Mouse (Mus musculus) midbrain, embryonic 13.5 days (tissue): ENCODE data around the gene Ubqln4. TPM values are rescaled to one million over a fixed set of nuclear protein-coding genes. Genes with fewer than 3 reads are reported as not detected.
A peak's percentile ranks its signal among the peaks of the same experiment; 100 is the strongest.

ENCODE experiments used
- ATAC-seq: fragments of 200-750 bp; cut with Nextera tagmentation; 2 replicates; pipeline ENCODE4 v1.8.0; 2017; ENCODE audit warnings: mild to moderate bottlenecking, moderate TSS enrichment, moderate library complexity
- H3K27ac ChIP-seq: fragments of 300-500 bp; sonication (generic); 2 replicates; pipeline ENCODE4 v1.5.1; 2015; ENCODE audit warnings: inconsistent platforms, mild to moderate bottlenecking, moderate library complexity
- H3K27me3 ChIP-seq: fragments of 300-500 bp; sonication (generic); 2 replicates; pipeline ENCODE4 v1.6.1; 2015; ENCODE audit warnings: mild to moderate bottlenecking, inconsistent platforms
- H3K36me3 ChIP-seq: fragments of 300-500 bp; sonication (generic); 2 replicates; pipeline ENCODE4 v1.6.1; 2015; ENCODE audit warnings: mild to moderate bottlenecking, inconsistent platforms
- H3K4me1 ChIP-seq: fragments of 300-500 bp; sonication (generic); replicated peaks from 2 replicates; pipeline ENCODE4 v1.6.1; 2015; ENCODE audit warnings: inconsistent platforms
- H3K4me2 ChIP-seq: fragments of 300-500 bp; sonication (generic); replicated peaks from 2 replicates; pipeline ENCODE4 v1.6.1; 2015; ENCODE audit warnings: moderate library complexity, mild to moderate bottlenecking, inconsistent platforms
- H3K4me3 ChIP-seq: fragments of 300-500 bp; sonication (generic); replicated peaks from 2 replicates; pipeline ENCODE4 v1.5.1; 2015; ENCODE audit warnings: mild to moderate bottlenecking, inconsistent platforms
- H3K9ac ChIP-seq: fragments of 300-500 bp; sonication (generic); replicated peaks from 2 replicates; pipeline ENCODE4 v1.6.1; 2015; ENCODE audit warnings: mild to moderate bottlenecking, inconsistent platforms
- H3K9me3 ChIP-seq: fragments of 300-500 bp; sonication (generic); 2 replicates; pipeline ENCODE4 v1.6.1; 2016; ENCODE audit warnings: mild to moderate bottlenecking, inconsistent platforms
- WGBS: fragments of 180-500 bp; shearing (Covaris S2); methylation state at CpG from one replicate; pipeline ENCODE4 v1.1.7; 2015; 5-methylcytosine and 5-hydroxymethylcytosine counted together
- polyA plus RNA-seq: library from polyadenylated mRNA; unstranded; fragments of >200 nt; fragmentation: Nextera tagmentation; extraction: Ambion mirVana; gene quantifications from 2 replicates; pipeline ENCODE4 v1.2.1, GENCODE M21; 2015

The Ubqln4 gene
- polyA plus RNA-seq = 39.1 and 46.7 TPM in 2 replicates

- peak; percentile 87 for ATAC-seq
- Histone ChIP-seq H3K4me1 (peaks cover 43% of the 10 kb centered on the region), H3K9me3 (no peaks in the 10 kb centered on the region), H3K27me3 (no peaks in the 10 kb centered on the region), H3K4me3 (peak within 1 kb of the TSS; percentile 93), H3K36me3 (peaks cover 35% of the 10 kb centered on the region), H3K9ac (peak within 1 kb of the TSS; percentile 92), H3K27ac (peak within 1 kb of the TSS; percentile 93), H3K4me2 (peak within 1 kb of the TSS; percentile 81)
- under 1% methylated on average over 25 of the region's 37 CpGs for WGBS
These were observed at the start of gene Ubqln4 for GRCm38 (mm10) chr3:88553525-88553879. Gene Ubqln4, plus strand, starts transcription at chr3:88553758.

- Histone ChIP-seq H3K36me3 (no peaks in the 10 kb centered on the region), H3K4me2 (no peak overlapping the region), H3K9me3 (no peaks in the 10 kb centered on the region), H3K27ac (no peak overlapping the region), H3K4me1 (peaks cover 31% of the 10 kb centered on the region), H3K4me3 (no peak overlapping the region), H3K9ac (no peak overlapping the region), H3K27me3 (peaks cover 35% of the 10 kb centered on the region)
- WGBS = 53% methylated on average over 8 of the region's 8 CpGs
- no peak for ATAC-seq
These were observed 49.4 kb upstream of the Ubqln4 start for GRCm38 (mm10) chr3:88503881-88504746.

GRCm38 (mm10) chr3:88505081-88505480, 48.5 kb upstream of the Ubqln4 start:
- WGBS = 79% methylated on average over 6 of the region's 6 CpGs
- Histone ChIP-seq H3K36me3 (no peaks in the 10 kb centered on the region), H3K27ac (no peak overlapping the region), H3K9me3 (no peaks in the 10 kb centered on the region), H3K4me3 (no peak overlapping the region), H3K4me2 (no peak overlapping the region), H3K9ac (no peak overlapping the region), H3K4me1 (peaks cover 41% of the 10 kb centered on the region), H3K27me3 (peaks cover 35% of the 10 kb centered on the region)
- no peak for ATAC-seq

GRCm38 (mm10) chr3:88505765-88506164, 47.8 kb upstream of the Ubqln4 start:
- Histone ChIP-seq H3K4me3 (no peak overlapping the region), H3K9ac (no peak overlapping the region), H3K36me3 (no peaks in the 10 kb centered on the region), H3K9me3 (no peaks in the 10 kb centered on the region), H3K27ac (no peak overlapping the region), H3K4me1 (peaks cover 47% of the 10 kb centered on the region), H3K4me2 (no peak overlapping the region), H3K27me3 (peaks cover 33% of the 10 kb centered on the region)
- 56% methylated on average over 7 of the region's 7 CpGs for WGBS
- ATAC-seq = no peak

- Histone ChIP-seq H3K27me3 (peaks cover 11% of the 10 kb centered on the region; the same call in 1 of the 2 replicates), H3K9me3 (no peaks in the 10 kb centered on the region), H3K36me3 (no peaks in the 10 kb centered on the region), H3K4me2 (peak overlapping the region; percentile 57), H3K4me1 (peaks cover 42% of the 10 kb centered on the region), H3K27ac (peak overlapping the region; percentile 94), H3K4me3 (peak overlapping the region; percentile 36), H3K9ac (peak overlapping the region; percentile 59)
- 79% methylated on average over 3 of the region's 3 CpGs for WGBS
- peak; percentile 7 for ATAC-seq
These were observed 44.3 kb upstream of the Ubqln4 start for GRCm38 (mm10) chr3:88509250-88509649.

- Histone ChIP-seq H3K9ac (peak within 1 kb of the TSS; percentile 59), H3K9me3 (no peaks in the 10 kb centered on the region), H3K4me1 (peaks cover 42% of the 10 kb centered on the region), H3K4me2 (peak within 1 kb of the TSS; percentile 57), H3K27me3 (0 out of 2 replicates have a peak, but pooled peaks cover 8% of the 10 kb centered on the region), H3K4me3 (peak within 1 kb of the TSS; percentile 36), H3K36me3 (no peaks in the 10 kb centered on the region), H3K27ac (peak within 1 kb of the TSS; percentile 94)
- ATAC-seq = peak; percentile 99
- under 1% methylated on average over 31 of the region's 31 CpGs for WGBS
These were observed 43.7 kb upstream of the Ubqln4 start, which contains the start of gene Lmna for GRCm38 (mm10) chr3:88509692-88510420. Gene Lmna, minus strand, starts transcription at chr3:88509956.

- H3K27me3 ChIP-seq = 0 out of 2 replicates have a peak, but pooled peaks cover 5% of the 10 kb centered on the region
- H3K36me3 ChIP-seq = no peaks in the 10 kb centered on the region
- H3K4me2 ChIP-seq = peak overlapping the region; percentile 57
- ATAC-seq = no peak
- H3K9ac ChIP-seq = peak overlapping the region; percentile 59
- peak overlapping the region; percentile 94 for H3K27ac ChIP-seq
- H3K4me3 ChIP-seq = peak overlapping the region; percentile 36
- 51% methylated on average over 13 of the region's 13 CpGs for WGBS
- H3K4me1 ChIP-seq = peaks cover 42% of the 10 kb centered on the region
- no peaks in the 10 kb centered on the region for H3K9me3 ChIP-seq
These were observed 42.9 kb upstream of the Ubqln4 start for GRCm38 (mm10) chr3:88510421-88511289.

- H3K27ac ChIP-seq = no peak overlapping the region
- no peaks in the 10 kb centered on the region for H3K36me3 ChIP-seq
- WGBS = 61% methylated on average over 4 of the region's 4 CpGs
- 0 out of 2 replicates have a peak, but pooled peaks cover 5% of the 10 kb centered on the region for H3K27me3 ChIP-seq
- no peaks in the 10 kb centered on the region for H3K9me3 ChIP-seq
- H3K4me3 ChIP-seq = no peak overlapping the region
- H3K9ac ChIP-seq = no peak overlapping the region
- H3K4me2 ChIP-seq = no peak overlapping the region
- no peak for ATAC-seq
- peaks cover 42% of the 10 kb centered on the region for H3K4me1 ChIP-seq
These were observed 42.0 kb upstream of the Ubqln4 start for GRCm38 (mm10) chr3:88511559-88511958.

- H3K9ac ChIP-seq = 0 out of 2 replicates have a peak overlapping the region, but pooled peaks have one; percentile 1
- 0 out of 2 replicates have a peak overlapping the region, but pooled peaks have one; percentile 44 for H3K27ac ChIP-seq
- ATAC-seq = no peak
- 38% methylated on average over 6 of the region's 6 CpGs for WGBS
- no peaks in the 10 kb centered on the region for H3K36me3 ChIP-seq
- H3K9me3 ChIP-seq = no peaks in the 10 kb centered on the region
- H3K27me3 ChIP-seq = 0 out of 2 replicates have a peak, but pooled peaks cover 5% of the 10 kb centered on the region
- no peak overlapping the region for H3K4me2 ChIP-seq
- H3K4me3 ChIP-seq = no peak overlapping the region
- H3K4me1 ChIP-seq = peaks cover 42% of the 10 kb centered on the region
These were observed 41.2 kb upstream of the Ubqln4 start for GRCm38 (mm10) chr3:88512141-88512895.

GRCm38 (mm10) chr3:88512896-88513545, 40.5 kb upstream of the Ubqln4 start:
- no peak for ATAC-seq
- no peak overlapping the region for H3K4me2 ChIP-seq
- H3K36me3 ChIP-seq = no peaks in the 10 kb centered on the region
- H3K27ac ChIP-seq = no peak overlapping the region
- H3K9me3 ChIP-seq = no peaks in the 10 kb centered on the region
- H3K4me1 ChIP-seq = peaks cover 42% of the 10 kb centered on the region
- H3K27me3 ChIP-seq = 0 out of 2 replicates have a peak, but pooled peaks cover 3% of the 10 kb centered on the region
- 0 out of 2 replicates have a peak overlapping the region, but pooled peaks have one; percentile 1 for H3K9ac ChIP-seq
- 49% methylated on average over 13 of the region's 15 CpGs for WGBS
- H3K4me3 ChIP-seq = no peak overlapping the region
